Mouse (Mus musculus): ENCODE data around the gene Eps8. TPM values are rescaled to one million over a fixed set of nuclear protein-coding genes. Genes with fewer than 3 reads are reported as not detected.

Gene Eps8
- total RNA-seq (2023): 3.4 TPM

GRCm38 (mm10) chr6:137654776-137655175 is at the start of gene Eps8:
Gene Eps8, minus strand, starts transcription at chr6:137654876.

Other genes with a start within 250 kb of the Eps8 start
- 96.8 TPM for gene Strap, start 80.2 kb upstream of the Eps8 start, total RNA-seq (2023)
- gene Dera, start 99.7 kb upstream of the Eps8 start, total RNA-seq (2023): 31.1 TPM

Measured in CD4-positive naive resting alpha-beta T cell, adult 57 days (primary cell).